Mouse (Mus musculus) left cerebral cortex, postnatal 14 days (tissue): Measurements from ENCODE around the gene Sema3c. TPM values are rescaled to one million over a fixed set of nuclear protein-coding genes. Genes with fewer than 3 reads are reported as not detected.

ENCODE experiments used
- DNase-seq, 2 experiments: peaks; one replicate each; pipeline ENCODE4 v3.0.0; 2021 to 2022; ENCODE audit warnings: low spot score in 2 of 2, mixed read lengths in 1 of 2
- intact Hi-C: fragments of 180-260 bp; cut with DNase I; formaldehyde crosslinking; loops from one replicate; pipeline ENCODE4 v1.15.1; 2025
- total RNA-seq, 2 experiments: library from RNA; stranded (reverse); gene quantifications; 2 replicates each; pipeline ENCODE4 v1.2.3; 2021

The Sema3c gene
- total RNA-seq, 2 experiments from 2014 or later = 24.4 to 26.1 TPM

- no peak for DNase-seq
- intact Hi-C loops = no loop called here
Measured at GRCm38 (mm10) chr5:17629599-17629998, 55.5 kb downstream of the Sema3c start.

- intact Hi-C loops = no loop called here
- DNase-seq = no peak
Measured at GRCm38 (mm10) chr5:17639519-17639918, 65.4 kb downstream of the Sema3c start.

DNA sequence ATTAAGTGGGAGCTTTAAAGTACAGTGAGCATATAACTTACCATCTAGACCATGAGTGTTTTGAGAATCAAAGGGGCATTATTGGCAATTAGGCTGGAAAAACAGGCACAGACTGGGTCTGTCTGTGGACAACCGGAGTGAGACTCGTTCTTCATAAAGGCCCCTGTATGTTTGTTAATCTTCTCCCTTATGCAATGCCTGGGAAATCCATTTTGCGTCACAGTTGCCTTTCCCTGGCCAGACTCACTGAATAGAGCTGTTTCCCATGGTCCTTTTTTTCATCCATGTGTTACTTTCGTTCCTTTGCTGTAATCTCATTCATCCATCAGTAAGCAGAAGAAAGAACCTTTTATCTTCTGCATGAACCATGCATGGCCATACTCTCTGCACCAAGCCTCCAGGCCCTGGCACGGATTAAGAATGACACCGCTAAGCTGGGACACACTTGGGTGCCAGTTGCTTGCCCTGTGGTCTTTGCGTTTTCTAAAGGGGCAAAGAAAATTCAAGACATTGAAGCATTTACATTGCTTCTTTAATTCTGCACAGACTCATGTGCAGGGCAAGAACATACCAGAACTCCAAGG, 73.7 kb downstream of the Sema3c start:
- no peak for DNase-seq
- intact Hi-C loops = no loop called here

GRCm38 (mm10) chr5:17648865-17649542, 74.9 kb downstream of the Sema3c start:
- intact Hi-C loops = no loop called here
- DNase-seq = no peak

- intact Hi-C loops = no loop called here
- DNase-seq = no peak
Measured at GRCm38 (mm10) chr5:17661223-17661622, 87.1 kb downstream of the Sema3c start.

DNA sequence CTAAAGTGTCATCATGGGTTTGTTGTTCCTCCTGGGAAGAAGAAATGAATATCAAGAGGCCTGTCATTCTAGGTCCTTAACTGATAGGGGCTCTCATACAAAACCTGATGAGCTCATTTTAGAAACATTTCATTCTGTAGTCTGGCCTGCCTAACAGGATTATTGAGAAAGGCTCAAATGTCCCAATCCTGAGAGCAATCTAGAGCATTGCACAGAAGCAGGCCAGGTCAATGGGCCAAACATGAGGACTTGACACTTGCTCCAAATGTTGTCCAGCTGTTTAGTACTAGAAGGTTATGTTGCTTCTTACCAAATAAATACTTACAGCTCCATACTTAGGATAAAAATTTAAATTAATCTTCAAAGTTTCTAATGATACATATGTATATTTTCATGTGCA, 97.3 kb downstream of the Sema3c start:
- intact Hi-C loops = no loop called here
- DNase-seq = no peak

GRCm38 (mm10) chr5:17680862-17681261, 106.8 kb downstream of the Sema3c start:
- intact Hi-C loops = no loop called here
- DNase-seq = no peak

- intact Hi-C loops = no loop called here
- no peak for DNase-seq
Measured at GRCm38 (mm10) chr5:17689121-17689520, 115.0 kb downstream of the Sema3c start.

DNA sequence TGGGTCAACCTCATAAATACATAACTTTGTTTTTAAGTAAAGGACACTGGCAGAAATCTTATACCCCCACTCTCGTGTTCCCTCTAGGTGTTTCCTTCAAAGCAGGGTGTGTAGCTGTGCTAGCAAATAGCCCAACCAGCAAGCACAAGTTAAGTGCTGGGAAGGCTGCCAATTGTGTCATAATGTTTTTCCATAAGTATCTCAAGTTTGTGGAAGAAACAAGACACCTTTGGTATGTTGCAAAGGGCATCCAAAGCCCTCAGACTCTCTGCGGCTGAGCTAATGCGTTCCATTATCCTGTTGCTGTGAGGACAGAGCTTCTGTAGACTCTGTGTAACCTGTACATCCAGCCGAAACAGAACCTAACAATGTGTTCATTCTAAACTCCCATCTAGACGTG, 115.5 kb downstream of the Sema3c start:
- no peak for DNase-seq
- intact Hi-C loops = no loop called here

DNA sequence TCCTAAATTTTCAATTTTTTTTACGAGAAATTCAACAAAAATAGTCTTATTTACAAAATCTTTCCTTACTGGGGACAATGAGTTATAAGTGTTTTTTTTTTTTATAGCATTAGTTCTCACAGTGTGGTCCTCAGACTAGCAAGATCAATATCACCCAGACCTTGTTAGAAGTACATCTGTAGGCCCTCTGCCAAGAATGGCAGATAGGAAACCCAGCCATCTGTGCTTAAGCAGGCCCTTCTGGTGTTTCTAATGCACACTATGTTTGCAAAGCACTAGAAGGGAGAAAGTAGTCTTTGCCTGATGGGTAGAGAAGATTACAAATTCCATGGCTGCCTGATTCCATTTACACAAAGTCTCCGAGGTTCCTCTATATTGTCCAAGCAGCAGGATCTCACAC, 121.3 kb downstream of the Sema3c start:
- intact Hi-C loops = no loop called here
- no peak for DNase-seq

DNA sequence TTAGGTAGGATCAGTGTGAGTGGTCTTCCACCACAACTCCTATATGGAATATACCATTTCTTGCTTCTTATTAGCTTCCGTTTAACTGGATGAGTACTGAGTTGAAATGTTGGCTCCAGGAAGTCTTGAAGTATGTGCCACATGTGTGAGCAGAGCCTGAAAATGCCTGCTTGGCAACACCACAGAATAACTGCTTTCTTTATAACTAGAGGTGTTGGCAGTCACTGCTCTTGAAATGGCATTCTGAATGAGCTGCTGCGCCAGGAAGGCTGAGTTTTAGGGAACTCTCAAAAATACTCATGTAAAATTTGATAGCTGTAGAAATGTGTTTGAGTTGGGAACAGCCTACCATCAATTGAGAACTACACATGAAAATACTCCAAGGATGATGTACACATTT, 124.8 kb downstream of the Sema3c start:
- DNase-seq = peak in 1 of 2 experiments; percentile 9
- intact Hi-C loops = no loop called here

DNA sequence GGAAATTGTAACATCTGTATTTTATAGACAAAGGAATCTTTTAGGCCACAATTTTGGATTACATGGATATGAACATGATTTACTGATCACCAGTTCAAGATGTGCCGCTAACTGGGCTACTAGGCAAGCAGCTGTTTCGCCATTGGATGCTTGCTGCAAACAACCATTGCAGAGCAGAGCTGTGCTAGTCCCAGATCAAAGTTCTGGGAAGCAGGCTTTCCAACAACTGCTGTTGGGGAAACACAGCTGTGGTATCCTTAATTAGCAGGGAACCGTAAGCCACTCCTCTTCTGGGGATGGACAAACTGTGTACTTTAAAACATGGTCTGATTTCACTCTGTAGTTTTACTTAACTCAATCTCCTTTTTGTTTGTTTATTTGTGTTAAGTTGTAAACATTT, 130.1 kb downstream of the Sema3c start:
- intact Hi-C loops = no loop called here
- no peak for DNase-seq

DNA sequence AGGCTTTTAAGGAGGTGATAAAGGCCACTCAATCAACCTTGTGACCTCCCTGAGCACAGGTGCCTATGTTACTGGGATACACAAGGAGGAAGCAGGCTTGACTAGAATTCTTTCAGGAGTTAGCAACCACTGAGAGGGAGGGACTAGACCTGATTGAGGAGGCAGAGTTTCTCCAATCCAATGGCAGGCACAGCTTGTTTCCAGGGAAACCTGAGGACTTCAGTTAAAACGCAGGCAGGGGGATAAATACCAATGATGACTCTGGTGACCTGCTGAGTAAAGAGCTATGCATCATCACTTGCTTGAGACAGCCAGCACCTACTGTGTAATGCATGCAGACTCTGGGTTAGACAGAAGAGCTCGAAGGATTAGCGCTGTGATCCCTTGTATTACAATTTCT, 133.0 kb downstream of the Sema3c start:
- intact Hi-C loops = no loop called here
- DNase-seq = no peak

- intact Hi-C loops = no loop called here
- no peak for DNase-seq
Measured at GRCm38 (mm10) chr5:17712374-17712773, 138.3 kb downstream of the Sema3c start.

DNA sequence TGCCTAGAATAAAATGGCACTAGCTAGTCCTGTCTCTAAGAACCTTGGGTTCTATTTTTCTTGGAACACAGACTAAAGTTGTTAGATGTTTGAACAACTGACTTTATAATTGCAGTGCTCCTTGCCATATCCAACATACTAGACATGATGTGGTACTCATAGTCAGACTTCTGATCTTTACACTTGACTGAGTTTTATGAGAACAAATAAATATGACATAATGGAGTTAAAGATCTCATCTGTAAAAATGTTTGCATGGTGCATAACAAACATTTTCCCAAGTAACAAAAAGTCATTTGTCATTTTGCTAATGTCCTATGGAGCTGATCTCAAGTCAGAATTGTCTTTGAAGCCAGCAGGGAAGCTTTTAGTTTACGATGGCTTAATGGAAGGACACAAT, 141.1 kb downstream of the Sema3c start:
- intact Hi-C loops = no loop called here
- DNase-seq = no peak

GRCm38 (mm10) chr5:17720011-17720410, 145.9 kb downstream of the Sema3c start:
- intact Hi-C loops = no loop called here
- DNase-seq = no peak

DNA sequence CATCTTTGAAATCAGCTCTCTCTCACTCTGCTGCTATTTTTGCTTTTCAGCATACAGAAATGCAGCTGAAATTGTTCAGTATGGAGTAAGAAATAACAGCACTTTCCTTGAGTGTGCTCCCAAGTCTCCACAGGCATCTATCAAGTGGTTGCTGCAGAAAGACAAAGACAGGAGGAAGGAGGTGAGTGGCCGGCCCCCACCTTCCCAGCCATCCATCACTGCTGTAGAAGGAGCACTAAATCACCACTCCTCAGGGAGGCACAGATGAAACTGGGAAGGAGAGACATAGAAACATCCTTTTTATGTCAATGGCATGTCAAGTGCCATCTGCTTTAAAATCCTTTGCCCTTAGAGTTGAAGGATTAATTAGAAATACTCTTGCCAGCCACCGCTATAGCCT, 149.9 kb downstream of the Sema3c start:
- intact Hi-C loops = no loop called here
- DNase-seq = no peak

DNA sequence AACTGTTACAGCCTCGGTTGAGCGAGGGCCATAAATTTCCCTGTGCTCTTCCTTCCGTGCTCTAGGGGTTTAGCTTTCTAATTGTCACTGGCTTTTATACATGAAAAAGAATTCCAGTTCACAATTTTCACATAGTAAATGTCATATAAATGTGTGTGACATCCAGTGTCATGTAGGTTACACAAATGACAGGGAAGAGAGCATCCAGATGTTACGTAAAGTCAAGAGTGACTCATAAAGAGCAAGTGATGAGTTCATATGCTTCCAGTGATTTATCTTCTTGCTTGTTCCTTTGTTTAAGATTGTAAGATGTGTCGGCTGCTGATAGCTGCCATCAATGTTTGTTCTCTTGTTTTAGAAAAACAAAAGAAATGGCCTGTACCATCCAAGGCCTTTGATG, 154.0 kb downstream of the Sema3c start:
- intact Hi-C loops = no loop called here
- DNase-seq = no peak

DNA sequence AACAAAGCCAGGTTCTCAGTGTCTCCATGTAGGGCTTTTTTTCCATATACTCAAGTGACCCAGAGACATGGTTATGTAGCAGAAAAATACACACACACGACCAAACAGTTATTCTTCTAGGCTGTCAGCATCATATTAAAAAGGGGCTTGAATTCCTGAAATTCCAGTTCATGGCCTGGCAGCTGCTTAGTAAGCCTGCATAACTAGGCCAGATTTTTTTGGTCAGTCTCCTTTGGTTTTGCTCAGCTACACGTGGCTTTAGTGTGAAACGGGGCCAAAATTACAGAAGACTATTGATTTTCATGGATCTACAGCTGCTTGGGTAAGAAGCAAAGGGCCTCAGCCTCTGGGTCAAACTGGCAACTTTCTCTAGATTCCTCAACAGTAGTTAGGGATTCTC, 165.7 kb downstream of the Sema3c start:
- no peak for DNase-seq
- intact Hi-C loops = no loop called here

GRCm38 (mm10) chr5:17746520-17746919, 172.4 kb downstream of the Sema3c start:
- DNase-seq = no peak
- intact Hi-C loops = no loop called here

- intact Hi-C loops = no loop called here
- DNase-seq = no peak
Measured at GRCm38 (mm10) chr5:17747143-17747542, 173.1 kb downstream of the Sema3c start.

DNA sequence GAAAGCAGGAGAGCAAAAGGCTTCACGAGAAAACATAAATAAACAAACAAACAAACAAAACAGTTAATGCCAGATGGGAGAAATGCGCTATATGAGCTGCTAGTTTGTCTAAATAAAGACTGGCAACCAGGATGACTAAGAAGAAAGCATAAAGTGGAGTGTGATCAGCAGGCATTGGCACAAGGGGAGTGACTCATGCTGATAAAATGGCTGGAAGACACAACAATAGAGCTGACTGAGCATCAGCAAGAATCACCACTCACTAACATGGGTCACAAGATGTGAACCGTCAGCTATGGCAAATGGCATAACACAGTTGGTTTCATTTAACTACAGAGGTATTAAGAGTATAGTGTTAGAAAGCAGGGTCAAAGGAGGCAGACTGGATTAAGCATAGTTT, 174.2 kb downstream of the Sema3c start:
- intact Hi-C loops = no loop called here
- no peak for DNase-seq
